Mouse (Mus musculus) CH12.LX (cell line): ENCODE measurements at regions not wholly inside any gene's neighbourhood (a gene's known extent, or its start where the extent isn't known, plus 50 kb on each side); places are given as distances from the start of the nearest gene placed in this dataset.

ENCODE experiments used
- DNase-seq: peaks from one replicate; pipeline ENCODE4 v3.0.0-alpha.2; 2013; ENCODE audit errors: extremely low read depth
- H3K27ac ChIP-seq: 2 replicates; pipeline ENCODE4 v1.5.1; 2012; ENCODE audit warnings: low read depth, mild to moderate bottlenecking, control low read depth, moderate library complexity; ENCODE audit not compliant: insufficient read depth
- H3K27me3 ChIP-seq: replicated peaks from 2 replicates; pipeline ENCODE3; 2012; ENCODE audit warnings: inconsistent platforms
- H3K36me3 ChIP-seq, 2 experiments: replicated peaks in 1 of 2; 2 replicates each; pipeline versions ENCODE3 to v1.6.1; 2012; ENCODE audit warnings: inconsistent platforms in 1 of 2, low read length in 1 of 2, mild to moderate bottlenecking in 1 of 2, mixed read lengths in 1 of 2, moderate library complexity in 1 of 2; ENCODE audit not compliant: control insufficient read depth in 1 of 2, insufficient read depth in 1 of 2
- H3K4me1 ChIP-seq, 2 experiments: 2 replicates each; pipeline ENCODE4 v1.6.1; 2012; ENCODE audit warnings: inconsistent platforms in 1 of 2, moderate library complexity in 1 of 2; ENCODE audit not compliant: insufficient read depth in 2 of 2, control insufficient read depth in 1 of 2
- H3K4me2 ChIP-seq: 2 replicates; pipeline ENCODE4 v1.6.1; 2012; ENCODE audit warnings: low read depth, mild to moderate bottlenecking, control low read depth; ENCODE audit not compliant: poor library complexity, insufficient read depth, severe bottlenecking
- H3K4me3 ChIP-seq, 3 experiments: fragments of 150-350 bp in 1 of 3; sonication (generic) in 1 of 3; replicated peaks in 1 of 3; 2 replicates each; pipeline versions ENCODE3 to v1.5.1; 2011 to 2012; ENCODE audit warnings: low read depth in 2 of 3, low read length in 2 of 3, mild to moderate bottlenecking in 2 of 3, moderate library complexity in 2 of 3, control low read depth in 1 of 3, improper control_type of control experiment in 1 of 3, inconsistent platforms in 1 of 3, mixed read lengths in 1 of 3; ENCODE audit not compliant: poor library complexity in 1 of 3
- H3K79me2 ChIP-seq: replicated peaks from 2 replicates; pipeline ENCODE4 v1.6.1; 2012; ENCODE audit warnings: mild to moderate bottlenecking, moderate library complexity; ENCODE audit not compliant: control insufficient read depth, poor library complexity, insufficient read depth, severe bottlenecking; ENCODE audit errors: extremely low read depth
- H3K9ac ChIP-seq: 2 replicates; pipeline ENCODE4 v1.6.1; 2012; ENCODE audit warnings: low read depth, mild to moderate bottlenecking, control low read depth, moderate library complexity; ENCODE audit not compliant: insufficient read depth
- H3K9me3 ChIP-seq: replicated peaks from 2 replicates; pipeline ENCODE3; 2012; ENCODE audit warnings: low read length, inconsistent platforms, mixed read lengths
- BHLHE40 ChIP-seq: IDR thresholded peaks from 2 replicates; pipeline ENCODE4 v1.6.1; 2011; ENCODE audit warnings: mild to moderate bottlenecking, low read depth, low read length, improper control_type of control experiment
- CHD1 ChIP-seq: IDR thresholded peaks from 2 replicates; pipeline ENCODE4 v1.6.1; 2012; ENCODE audit warnings: low read depth, low read length, improper control_type of control experiment, inconsistent platforms
- CTCF ChIP-seq, 2 experiments: IDR thresholded peaks in 1 of 2; conservative IDR thresholded peaks in 1 of 2; 2 replicates each; pipeline ENCODE4 v1.5.1; 2011 to 2012; ENCODE audit warnings: low read depth in 2 of 2, low read length in 2 of 2, improper control_type of control experiment in 1 of 2, inconsistent platforms in 1 of 2, mild to moderate bottlenecking in 1 of 2, moderate library complexity in 1 of 2
- ELF1 ChIP-seq: IDR thresholded peaks from 2 replicates; pipeline ENCODE4 v1.6.1; 2014; ENCODE audit warnings: low read depth, mild to moderate bottlenecking, inconsistent platforms, low read length, improper control_type of control experiment
- GABPA ChIP-seq: IDR thresholded peaks from 2 replicates; pipeline ENCODE4 v1.6.1; 2012; ENCODE audit warnings: low read depth, low read length, improper control_type of control experiment, inconsistent platforms; ENCODE audit not compliant: insufficient replicate concordance
- JUN ChIP-seq: IDR thresholded peaks from 2 replicates; pipeline ENCODE4 v1.6.1; 2011; ENCODE audit warnings: low read depth, mild to moderate bottlenecking, low read length, improper control_type of control experiment, moderate library complexity; ENCODE audit not compliant: insufficient read depth
- JUND ChIP-seq: conservative IDR thresholded peaks from 2 replicates; pipeline ENCODE4 v1.6.1; 2011; ENCODE audit warnings: low read depth, low read length, improper control_type of control experiment
- MAX ChIP-seq: IDR thresholded peaks from 2 replicates; pipeline ENCODE4 v1.6.1; 2011; ENCODE audit warnings: low read length, improper control_type of control experiment
- MAZ ChIP-seq: IDR thresholded peaks from 2 replicates; pipeline ENCODE4 v1.6.1; 2012; ENCODE audit warnings: low read depth, mild to moderate bottlenecking, inconsistent platforms, low read length, improper control_type of control experiment, moderate library complexity
- NELFE ChIP-seq: IDR thresholded peaks from 2 replicates; pipeline ENCODE4 v1.6.1; 2011; ENCODE audit warnings: low read depth, low read length, improper control_type of control experiment
- PAX5 ChIP-seq: IDR thresholded peaks from 2 replicates; pipeline ENCODE4 v1.6.1; 2012; ENCODE audit warnings: low read length, inconsistent platforms, mixed read lengths
- POLR2A ChIP-seq: IDR thresholded peaks from 2 replicates; pipeline ENCODE4 v1.6.1; 2011; ENCODE audit warnings: low read depth, mild to moderate bottlenecking, improper control_type of control experiment, low read length
- POLR2AphosphoS2 ChIP-seq: IDR thresholded peaks from 2 replicates; pipeline ENCODE4 v1.6.1; 2011; ENCODE audit warnings: low read depth, low read length, improper control_type of control experiment
- SIN3A ChIP-seq: IDR thresholded peaks from 2 replicates; pipeline ENCODE4 v1.6.1; 2012; ENCODE audit warnings: low read length, improper control_type of control experiment, inconsistent platforms
- SMC3 ChIP-seq: IDR thresholded peaks from 2 replicates; pipeline ENCODE4 v1.6.1; 2011; ENCODE audit warnings: low read depth, low read length, improper control_type of control experiment
- TBP ChIP-seq: conservative IDR thresholded peaks from 2 replicates; pipeline ENCODE4 v1.6.1; 2011; ENCODE audit warnings: low read depth, low read length, improper control_type of control experiment
- UBTF ChIP-seq: IDR thresholded peaks from 2 replicates; pipeline ENCODE4 v1.6.1; 2012; ENCODE audit warnings: low read depth, mild to moderate bottlenecking, inconsistent platforms, low read length, improper control_type of control experiment, moderate library complexity
- ZC3H11A ChIP-seq: IDR thresholded peaks from 2 replicates; pipeline ENCODE4 v1.6.1; 2012; ENCODE audit warnings: low read depth, mild to moderate bottlenecking, inconsistent platforms, low read length, improper control_type of control experiment
- ZKSCAN1 ChIP-seq: IDR thresholded peaks from 2 replicates; pipeline ENCODE4 v1.6.1; 2012; ENCODE audit warnings: low read depth, inconsistent platforms, low read length, improper control_type of control experiment, borderline replicate concordance
- ZMIZ1 ChIP-seq: IDR thresholded peaks from 2 replicates; pipeline ENCODE4 v1.6.1; 2012; ENCODE audit warnings: low read depth, mild to moderate bottlenecking, inconsistent platforms, low read length, improper control_type of control experiment
- dilution Hi-C: fragments of 300-500 bp; cut with MboI; formaldehyde crosslinking; loops from 2 replicates; pipeline ENCODE4 v1.14.3; 2020; ENCODE audit warnings: low sequenced_read_pairs; ENCODE audit not compliant: extremely low pct_unique_long_range_greater_than_20kb, extremely low pct_ligation_motif_present
- in situ Hi-C: fragments of 300-500 bp; cut with MboI; formaldehyde crosslinking; loops from 3 replicates; pipeline ENCODE4 v1.14.3; 2019; ENCODE audit warnings: low sequenced_read_pairs, low pct_ligation_motif_present, low pct_unique_long_range_greater_than_20kb, mixed read lengths

GRCm38 (mm10) chr17:65114651-65115050 lies 278.8 kb upstream of the 4930583I09Rik start:
- Histone ChIP-seq H3K4me1 (no peaks in the 10 kb centered on the region), H3K9ac (no peak overlapping the region), H3K27ac (no peak overlapping the region), H3K36me3 (no peaks in the 10 kb centered on the region), H3K79me2 (no peaks in the 10 kb centered on the region), H3K4me3 (no peak overlapping the region), H3K4me2 (no peak overlapping the region), H3K9me3 (no peaks in the 10 kb centered on the region), H3K27me3 (no peaks in the 10 kb centered on the region)
- dilution Hi-C loops (no loop called here), in situ Hi-C loops (no loop called here)
- DNase-seq = no peak
- TF ChIP-seq JUND = no peak
- no peak for TF ChIP-seq MAZ
- no peak for TF ChIP-seq SIN3A
- TF ChIP-seq ZMIZ1 = no peak
- no peak for TF ChIP-seq CHD1
- no peak for TF ChIP-seq ELF1
- TF ChIP-seq MAX = no peak
- no peak for TF ChIP-seq NELFE
- no peak for TF ChIP-seq POLR2AphosphoS2
- no peak for TF ChIP-seq CTCF (conservative IDR thresholded peaks at IDR 0.05 in 1 of 2, IDR thresholded peaks at IDR 0.05 in 1 of 2; ENCODE audit: low read depth in 2 of 2, low read length in 2 of 2)
- TF ChIP-seq UBTF = no peak
- TF ChIP-seq ZC3H11A = no peak
- no peak for TF ChIP-seq PAX5
- TF ChIP-seq GABPA = no peak

GRCm38 (mm10) chr17:65113121-65113520 lies 277.2 kb upstream of the 4930583I09Rik start:
- Histone ChIP-seq H3K27ac (no peak overlapping the region), H3K36me3 (no peaks in the 10 kb centered on the region), H3K4me3 (no peak overlapping the region), H3K79me2 (no peaks in the 10 kb centered on the region), H3K9ac (no peak overlapping the region), H3K27me3 (no peaks in the 10 kb centered on the region), H3K4me2 (no peak overlapping the region), H3K9me3 (no peaks in the 10 kb centered on the region), H3K4me1 (no peaks in the 10 kb centered on the region)
- no peak for DNase-seq
- dilution Hi-C loops = no loop called here
- in situ Hi-C loops = no loop called here
- TF ChIP-seq ZKSCAN1 (no peak), GABPA (no peak)
- TF ChIP-seq, all 38 proteins: peak for 0

GRCm38 (mm10) chr17:65105622-65106021 lies 269.8 kb upstream of the 4930583I09Rik start:
- Histone ChIP-seq H3K4me2 (no peak overlapping the region), H3K79me2 (no peaks in the 10 kb centered on the region), H3K4me1 (peaks cover 0 to 5% of the 10 kb centered on the region in 2 experiments; a peak in 1 of 4 replicates), H3K9me3 (no peaks in the 10 kb centered on the region), H3K9ac (no peak overlapping the region), H3K4me3 (no peak overlapping the region), H3K36me3 (no peaks in the 10 kb centered on the region), H3K27me3 (no peaks in the 10 kb centered on the region), H3K27ac (no peak overlapping the region)
- DNase-seq = no peak
- in situ Hi-C loops = no loop called here
- dilution Hi-C loops = no loop called here
- TF ChIP-seq POLR2A = no peak
- no peak for TF ChIP-seq NELFE
- TF ChIP-seq TBP = no peak
- no peak for TF ChIP-seq ZC3H11A
- TF ChIP-seq BHLHE40 = no peak
- TF ChIP-seq SMC3 = no peak
- TF ChIP-seq SIN3A = no peak
- no peak for TF ChIP-seq CTCF (conservative IDR thresholded peaks at IDR 0.05 in 1 of 2, IDR thresholded peaks at IDR 0.05 in 1 of 2; ENCODE audit: low read depth in 2 of 2, low read length in 2 of 2)
- no peak for TF ChIP-seq ZMIZ1
- no peak for TF ChIP-seq JUN
